Mouse (Mus musculus) kidney, adult 2 months (tissue): ENCODE measurements around the gene Allc. TPM values are rescaled to one million over a fixed set of nuclear protein-coding genes. Genes with fewer than 3 reads are reported as not detected.
A peak's percentile ranks its signal among the peaks of the same experiment; 100 is the strongest.

Experiments
- DNase-seq: peaks from one replicate; pipeline ENCODE4 v3.0.0; 2021
- H3K27ac ChIP-seq: fragments of 200-500 bp; 2 replicates; pipeline ENCODE4 v1.5.1; 2012; ENCODE audit warnings: low read depth, low read length, control low read depth, inconsistent platforms; ENCODE audit not compliant: insufficient read depth
- H3K27me3 ChIP-seq: fragments of 200-500 bp; replicated peaks from 2 replicates; pipeline ENCODE4 v1.6.1; 2012; ENCODE audit warnings: mild to moderate bottlenecking, moderate library complexity, low read length, inconsistent platforms; ENCODE audit not compliant: control insufficient read depth, insufficient read depth
- H3K36me3 ChIP-seq: fragments of 200-500 bp; 2 replicates; pipeline ENCODE4 v1.6.1; 2012; ENCODE audit warnings: mild to moderate bottlenecking, moderate library complexity, low read length, inconsistent platforms; ENCODE audit not compliant: control insufficient read depth, insufficient read depth
- H3K4me1 ChIP-seq: fragments of 200-500 bp; 2 replicates; pipeline ENCODE4 v1.6.1; 2011; ENCODE audit warnings: low read length; ENCODE audit not compliant: control insufficient read depth, insufficient read depth
- H3K4me3 ChIP-seq: fragments of 200-500 bp; 2 replicates; pipeline ENCODE4 v1.5.1; 2011; ENCODE audit warnings: mild to moderate bottlenecking, low read depth, low read length, control low read depth; ENCODE audit not compliant: insufficient read depth
- CTCF ChIP-seq: fragments of 200-500 bp; conservative IDR thresholded peaks from 2 replicates; pipeline ENCODE4 v1.5.1; 2011; ENCODE audit warnings: low read depth, mild to moderate bottlenecking, control low read depth, low read length, moderate library complexity, mixed read lengths; ENCODE audit not compliant: insufficient read depth, insufficient read length
- POLR2A ChIP-seq: fragments of 200-500 bp; IDR thresholded peaks from one replicate; pipeline ENCODE4 v1.6.1; 2011; ENCODE audit warnings: low read depth, low read length, control low read depth
- WGBS: fragments of 180-500 bp; shearing (Covaris S2); methylation state at CpG from one replicate; pipeline ENCODE4 v1.1.7; 2018; 5-methylcytosine and 5-hydroxymethylcytosine counted together
- polyA plus RNA-seq: library from polyadenylated mRNA; depleted of rRNA; stranded (reverse); fragments of >200 nt; gene quantifications from 2 replicates; pipeline ENCODE4 v1.2.3, GENCODE M21; 2012; rRNA removed

Allc gene
- polyA plus RNA-seq, 1 experiment, result 0.13 TPM

- Histone ChIP-seq H3K36me3 (no peaks in the 10 kb centered on the region), H3K27ac (no peak overlapping the region), H3K27me3 (no peaks in the 10 kb centered on the region), H3K4me3 (no peak overlapping the region), H3K4me1 (no peaks in the 10 kb centered on the region)
- 33% methylated on average over 1 of the region's 1 CpGs for WGBS
- no peak for DNase-seq
- TF ChIP-seq CTCF (no peak), POLR2A (no peak)
Measured at GRCm38 (mm10) chr12:28514264-28514775, 68.0 kb downstream of the Allc start.

- Histone ChIP-seq H3K4me3 (no peak overlapping the region), H3K4me1 (no peaks in the 10 kb centered on the region), H3K27me3 (no peaks in the 10 kb centered on the region; the same call in 1 of the 2 replicates), H3K36me3 (no peaks in the 10 kb centered on the region), H3K27ac (no peak overlapping the region)
- WGBS, result 42% methylated on average over 5 of the region's 5 CpGs
- DNase-seq, result peak; percentile 17
- TF ChIP-seq CTCF (no peak), POLR2A (no peak)
Measured at GRCm38 (mm10) chr12:28509699-28510280, 72.5 kb downstream of the Allc start.

Other genes starting within 250 kb of the Allc start
- gene Dcdc2c, start 30.1 kb downstream of the Allc start, polyA plus RNA-seq, result not detected in 2 replicates
- 1.6 and 1.7 TPM in 2 replicates for gene Colec11, start 40.9 kb upstream of the Allc start, polyA plus RNA-seq
- gene Rps7, start 53.4 kb upstream of the Allc start, polyA plus RNA-seq, result 212 and 286 TPM in 2 replicates
- gene Rnaseh1, start 67.1 kb upstream of the Allc start, polyA plus RNA-seq, result 8.5 and 9.8 TPM in 2 replicates
- gene Adi1, start 92.7 kb upstream of the Allc start, polyA plus RNA-seq, result 35.2 and 53.9 TPM in 2 replicates
- gene Trappc12, start 167.9 kb upstream of the Allc start, polyA plus RNA-seq, result 30.1 and 30.6 TPM in 2 replicates
- 25.9 and 29.4 TPM in 2 replicates for gene Eipr1, start 169.3 kb upstream of the Allc start, polyA plus RNA-seq